Mouse (Mus musculus): ENCODE data around the gene Pus7.

The Pus7 gene

DNA sequence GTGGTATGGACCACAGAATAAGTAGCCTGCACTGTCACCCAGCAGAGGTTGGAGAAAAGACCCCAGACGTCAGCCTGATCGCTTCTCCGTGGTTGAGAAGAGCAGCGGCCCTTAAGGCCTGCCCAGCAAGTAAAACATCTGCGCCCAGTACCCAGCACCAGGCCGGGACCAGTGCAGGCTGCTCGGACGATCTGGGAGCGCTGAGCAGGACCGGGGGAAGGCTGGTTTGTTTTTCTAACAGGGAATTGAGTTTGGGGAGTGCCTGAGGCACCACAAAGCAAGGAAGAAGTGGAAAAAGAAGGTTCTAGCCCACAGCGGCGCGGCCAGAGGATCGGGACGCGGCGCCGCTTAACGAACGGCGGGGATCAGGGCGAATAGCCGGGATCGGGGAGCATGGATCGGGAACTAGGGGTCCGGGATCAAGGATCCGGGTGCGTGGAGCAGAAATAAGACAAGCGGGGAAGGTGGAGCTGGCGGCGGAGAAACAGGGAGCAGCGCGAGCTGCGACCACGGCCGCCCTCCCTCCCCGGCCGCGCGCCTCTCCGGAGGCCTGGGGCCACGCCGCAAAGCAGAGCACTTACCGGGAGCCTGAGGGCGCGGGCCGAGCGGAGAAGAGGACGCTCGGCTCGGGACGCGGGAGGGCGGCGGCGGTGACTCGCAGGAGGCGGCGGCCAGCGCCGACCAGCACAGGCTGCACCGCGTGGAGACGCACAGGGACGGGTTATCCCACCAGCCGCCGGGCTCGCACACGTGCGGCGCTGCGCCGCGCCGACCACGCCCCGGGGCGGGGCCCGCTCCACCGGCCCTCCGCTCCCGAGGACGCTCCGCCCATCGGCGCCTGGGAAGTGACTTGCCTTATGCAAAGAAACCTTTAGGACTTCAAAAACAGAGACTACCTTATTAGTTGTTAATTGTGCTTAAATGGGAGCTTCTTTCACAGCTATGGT lies at the start of gene Pus7:
Gene Pus7 (minus strand): TSS at position 781 of the 947 bp plus-strand sequence.
- peak; percentile 90 for DNase-seq

DNA sequence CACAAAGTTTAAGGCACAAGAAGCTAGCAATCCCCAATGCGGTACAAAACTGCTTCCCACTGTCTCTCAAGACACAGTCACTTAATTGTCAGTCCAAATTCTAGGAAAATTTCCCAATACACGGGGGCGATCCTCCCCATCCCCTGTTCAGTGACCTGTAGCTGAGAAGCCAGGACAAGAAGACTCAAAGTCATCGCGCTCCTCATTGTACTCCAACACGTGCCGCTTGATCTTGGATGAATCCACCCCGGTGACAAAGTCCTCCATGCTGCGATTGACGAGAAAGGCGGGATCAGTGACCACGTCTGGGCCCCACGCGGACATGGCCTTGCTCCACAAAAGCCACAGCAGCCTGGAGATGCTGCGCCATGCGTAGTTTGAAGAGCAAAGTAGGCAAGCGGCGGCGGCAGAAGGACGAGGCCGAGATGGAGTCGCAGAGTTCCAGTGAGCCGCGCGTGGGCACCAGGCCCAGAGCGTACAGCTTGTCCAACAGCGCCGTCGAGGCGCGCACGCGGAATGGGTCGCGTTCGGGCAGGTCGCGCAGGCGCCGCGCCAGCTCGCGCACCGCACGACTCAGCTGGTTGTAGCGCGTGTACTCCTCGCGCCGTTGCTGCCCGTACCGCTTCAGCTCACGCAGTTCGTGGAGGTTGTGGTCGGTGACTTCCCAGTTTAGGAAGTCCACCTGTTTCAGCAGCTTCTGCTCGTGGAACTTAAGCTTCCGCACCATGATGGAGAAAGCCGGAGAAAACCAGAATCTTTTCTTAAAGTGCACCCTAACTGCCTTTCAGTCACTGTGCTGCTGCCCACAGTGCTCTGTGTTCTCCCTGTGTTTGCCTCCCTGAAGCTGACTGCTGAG lies 47.6 kb upstream of the Pus7 start:
- DNase-seq, result peak; percentile 51

DNA sequence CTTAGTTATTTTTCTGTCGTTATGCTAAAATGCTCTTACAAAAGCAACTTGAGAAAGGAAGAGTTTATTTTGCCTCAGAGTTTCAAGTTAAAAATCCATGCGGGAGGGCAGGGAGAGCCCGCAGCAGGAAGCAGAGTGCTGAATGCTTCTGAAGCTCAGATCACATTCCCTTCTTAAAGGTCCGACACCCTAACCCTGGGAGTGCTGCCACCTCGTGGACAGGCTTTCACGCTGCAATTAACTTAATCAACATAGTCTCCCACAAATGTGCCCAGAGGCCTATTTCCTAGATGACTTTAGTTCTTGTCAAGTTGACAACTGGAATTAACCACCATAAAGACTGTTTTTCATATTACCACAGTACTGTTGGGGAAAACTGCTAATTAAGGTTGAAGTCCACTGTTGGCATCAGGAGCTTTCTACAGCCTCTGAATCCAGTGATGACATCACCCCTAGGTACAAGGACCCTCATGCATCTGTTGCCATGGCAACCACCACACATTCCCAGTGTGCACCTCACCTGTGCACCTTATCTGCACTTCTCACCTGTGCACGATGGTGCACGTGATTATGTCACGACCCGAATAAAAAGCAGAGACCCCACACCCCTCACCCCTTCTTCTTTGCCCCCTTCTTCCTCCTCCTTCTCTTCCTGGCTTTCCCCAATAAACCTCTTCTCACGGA lies 43.0 kb upstream of the Pus7 start:
- peak; percentile 79 for DNase-seq

DNA sequence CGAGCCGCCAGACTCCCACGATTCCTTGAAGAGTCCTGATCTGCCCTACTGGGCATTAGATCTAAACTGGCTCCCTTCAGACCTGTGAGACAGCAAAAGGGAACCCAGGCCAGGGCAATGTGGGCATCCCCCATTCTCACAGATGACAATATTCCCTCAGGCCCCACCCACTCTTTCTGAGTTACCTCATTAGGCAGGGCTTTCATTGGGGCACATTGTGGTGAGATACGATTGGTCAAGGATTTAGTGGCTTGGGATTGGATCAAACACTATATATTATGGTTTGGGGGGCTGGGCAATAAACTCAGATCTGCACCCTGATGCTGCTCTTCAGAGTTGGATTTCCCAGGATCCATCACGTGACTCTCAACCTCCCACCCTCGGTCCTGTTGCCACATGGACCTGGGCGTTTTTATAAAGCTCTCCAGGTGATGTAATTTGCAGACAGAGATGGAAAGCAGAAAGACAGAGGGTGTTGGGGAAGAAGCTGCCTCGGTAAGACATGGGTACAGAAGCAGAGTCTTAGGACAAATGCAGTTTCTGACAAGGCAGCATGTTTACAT lies 40.7 kb upstream of the Pus7 start:
- DNase-seq, result no peak

DNA sequence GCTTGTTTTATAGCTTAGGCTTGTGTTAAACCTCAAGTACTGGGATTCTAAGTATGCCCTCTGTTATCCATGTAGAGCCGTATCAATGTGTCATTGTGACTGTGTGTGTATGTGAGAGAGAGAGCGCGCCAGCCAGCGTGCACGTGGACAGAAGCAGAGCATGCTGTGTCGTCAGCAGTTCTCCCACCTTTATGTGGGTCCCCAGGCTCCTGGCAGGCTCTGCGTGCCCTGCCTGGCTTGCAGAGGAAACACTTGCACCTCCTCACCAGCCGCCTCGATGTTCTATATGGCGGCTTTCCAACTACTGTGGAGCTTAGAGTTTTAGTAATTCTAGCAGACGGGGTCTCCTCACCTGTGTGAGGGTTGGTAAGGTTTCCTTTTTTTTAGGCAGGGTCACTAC lies 38.8 kb upstream of the Pus7 start:
- no peak for DNase-seq

DNA sequence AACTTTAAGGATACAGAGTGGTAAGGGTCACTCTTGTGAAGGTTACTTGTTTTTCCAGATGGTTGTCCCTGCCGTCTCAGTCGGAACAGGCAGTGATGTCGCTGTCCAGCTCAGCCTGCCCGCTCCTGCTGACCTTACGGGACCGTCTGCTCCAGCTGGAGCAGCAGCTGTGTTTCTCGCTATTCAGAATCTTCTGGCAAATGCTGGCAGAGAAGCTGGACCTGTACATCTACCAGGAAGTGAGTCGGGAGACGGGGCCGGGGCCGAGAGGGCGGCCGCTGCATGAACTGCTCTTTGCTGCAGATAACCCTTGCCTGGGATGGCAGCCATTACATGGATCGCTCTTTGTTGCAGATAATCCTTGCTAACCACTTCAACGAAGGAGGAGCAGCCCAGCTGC lies 33.2 kb upstream of the Pus7 start:
- no peak for DNase-seq

DNA sequence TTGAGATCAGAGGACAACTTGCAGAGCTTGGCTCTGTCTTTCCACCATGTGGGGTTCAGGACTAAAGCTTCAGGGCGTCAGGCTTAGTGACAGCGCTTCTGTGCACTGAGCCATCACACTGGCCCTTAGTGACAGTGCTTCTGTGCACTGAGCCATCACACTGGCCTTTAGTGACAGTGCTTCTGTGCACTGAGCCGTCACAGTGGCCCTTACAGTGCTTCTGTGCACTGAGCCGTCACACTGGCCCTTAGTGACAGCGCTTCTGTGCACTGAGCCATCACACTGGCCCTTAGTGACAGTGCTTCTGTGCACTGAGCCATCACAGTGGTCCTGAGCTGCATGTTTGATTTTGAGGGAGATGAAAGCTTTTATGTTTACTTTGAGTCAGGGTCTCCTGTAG lies 31.3 kb upstream of the Pus7 start:
- DNase-seq, result no peak

DNA sequence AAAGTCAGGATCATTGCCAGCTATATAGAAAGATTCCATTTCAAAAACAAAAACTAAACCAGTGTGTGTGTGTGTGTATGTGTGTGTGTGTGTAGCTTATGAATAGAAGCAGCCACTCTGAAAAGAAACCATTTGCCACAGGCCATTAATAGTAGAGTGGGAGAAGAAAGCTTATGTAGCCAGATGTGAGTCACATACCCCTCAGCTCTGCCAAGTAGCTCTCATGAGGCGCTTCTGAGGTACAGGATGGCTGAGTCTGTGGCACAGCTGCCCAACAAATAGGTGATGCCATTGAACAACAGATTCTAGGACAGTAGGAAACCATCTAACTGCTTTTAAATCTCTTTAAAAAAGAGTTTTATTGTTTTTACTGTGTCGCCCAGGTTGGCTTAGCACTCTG lies 9.2 kb upstream of the Pus7 start:
- DNase-seq, result no peak

DNA sequence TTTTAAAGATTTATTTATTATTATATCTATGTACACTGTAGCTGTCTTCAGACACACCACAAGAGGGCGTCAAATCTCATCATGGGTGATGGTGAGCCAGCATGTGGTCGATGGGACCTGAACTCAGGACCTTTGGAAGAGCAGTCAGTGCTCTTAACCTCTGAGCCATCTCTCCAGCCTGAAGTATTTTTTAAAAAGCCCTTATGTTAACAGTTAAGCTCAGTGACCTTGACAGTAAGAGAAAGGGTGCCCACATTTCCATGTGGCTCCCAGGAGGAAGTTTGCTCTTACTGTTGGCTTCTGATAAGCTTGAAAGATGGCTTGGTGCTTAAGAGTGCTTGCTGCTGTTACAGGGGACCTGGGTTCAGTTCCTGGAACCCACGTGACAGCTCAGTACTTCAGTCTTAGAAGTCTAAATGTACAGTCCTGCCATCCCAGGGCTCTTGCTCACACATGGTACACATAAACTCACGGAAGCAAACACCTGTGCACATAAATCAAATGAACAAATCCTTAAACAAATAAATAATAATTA lies 5.6 kb upstream of the Pus7 start:
- DNase-seq, result no peak

DNA sequence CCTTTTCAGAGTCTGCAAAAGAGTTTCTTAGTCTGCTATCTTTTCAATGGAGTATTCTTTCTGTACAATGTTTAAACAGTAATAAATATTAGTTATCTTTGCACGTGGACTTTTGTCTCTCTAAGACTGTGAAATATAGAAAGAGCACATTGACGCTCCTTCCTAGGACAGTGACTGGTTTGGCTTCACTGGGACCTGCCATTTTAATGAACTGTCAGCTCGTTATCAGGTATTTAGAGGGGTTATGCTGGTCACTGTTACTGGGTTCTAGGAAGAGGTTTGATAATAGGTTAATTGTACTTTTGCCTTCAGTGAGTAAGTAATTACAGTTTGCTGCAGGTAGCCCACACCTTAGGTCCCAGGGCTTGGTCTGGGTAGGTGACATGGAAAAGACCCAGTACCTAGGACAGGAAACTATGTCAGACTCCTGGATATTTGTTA lies 4.9 kb upstream of the Pus7 start:
- no peak for DNase-seq

DNA sequence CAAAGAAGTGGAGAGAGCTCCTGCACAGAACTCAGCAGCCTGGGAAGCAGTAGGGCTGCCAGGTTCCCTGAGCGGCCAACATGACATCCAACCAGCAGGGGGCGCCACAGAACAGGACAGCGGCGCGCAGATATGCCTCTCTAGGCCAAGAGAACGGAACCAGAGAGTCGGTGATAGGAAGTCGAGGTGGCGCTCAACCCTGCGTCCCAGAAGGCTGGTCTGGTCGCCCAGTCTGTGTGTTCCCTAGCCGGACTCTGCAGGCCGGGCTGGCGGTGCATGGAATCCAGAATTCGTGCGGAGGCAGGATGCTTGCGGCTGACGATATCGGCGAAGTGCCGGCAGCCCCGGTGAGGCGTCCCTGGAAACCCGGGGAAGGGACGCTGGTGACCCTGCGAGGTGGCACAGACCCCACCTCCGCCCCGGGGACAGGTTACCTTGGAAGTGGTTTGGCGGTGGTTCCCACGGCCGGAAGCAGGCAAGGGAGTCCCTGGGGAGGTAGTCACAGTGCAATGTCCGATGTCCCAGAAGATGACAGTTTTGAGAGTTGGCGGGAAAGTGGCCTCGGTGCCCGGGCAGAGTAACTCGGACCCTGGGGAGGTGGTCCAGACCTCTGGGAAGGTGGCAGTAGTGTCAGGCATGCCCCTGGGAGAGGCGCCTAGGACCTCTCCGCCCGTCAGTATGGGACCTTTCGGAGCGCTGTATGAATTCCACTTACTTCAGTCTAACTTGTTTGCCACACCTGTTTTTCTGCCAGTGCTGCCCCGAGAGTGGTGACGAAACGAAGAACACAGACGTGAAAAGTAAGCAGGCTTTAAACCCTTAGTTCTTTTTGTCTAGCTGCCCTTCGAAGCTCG lies 4.3 kb upstream of the Pus7 start, which contains the start of gene Rint1:
Gene Rint1 (plus strand): TSS at position 176 of the 854 bp plus-strand sequence.
- peak; percentile 96 for DNase-seq

DNA sequence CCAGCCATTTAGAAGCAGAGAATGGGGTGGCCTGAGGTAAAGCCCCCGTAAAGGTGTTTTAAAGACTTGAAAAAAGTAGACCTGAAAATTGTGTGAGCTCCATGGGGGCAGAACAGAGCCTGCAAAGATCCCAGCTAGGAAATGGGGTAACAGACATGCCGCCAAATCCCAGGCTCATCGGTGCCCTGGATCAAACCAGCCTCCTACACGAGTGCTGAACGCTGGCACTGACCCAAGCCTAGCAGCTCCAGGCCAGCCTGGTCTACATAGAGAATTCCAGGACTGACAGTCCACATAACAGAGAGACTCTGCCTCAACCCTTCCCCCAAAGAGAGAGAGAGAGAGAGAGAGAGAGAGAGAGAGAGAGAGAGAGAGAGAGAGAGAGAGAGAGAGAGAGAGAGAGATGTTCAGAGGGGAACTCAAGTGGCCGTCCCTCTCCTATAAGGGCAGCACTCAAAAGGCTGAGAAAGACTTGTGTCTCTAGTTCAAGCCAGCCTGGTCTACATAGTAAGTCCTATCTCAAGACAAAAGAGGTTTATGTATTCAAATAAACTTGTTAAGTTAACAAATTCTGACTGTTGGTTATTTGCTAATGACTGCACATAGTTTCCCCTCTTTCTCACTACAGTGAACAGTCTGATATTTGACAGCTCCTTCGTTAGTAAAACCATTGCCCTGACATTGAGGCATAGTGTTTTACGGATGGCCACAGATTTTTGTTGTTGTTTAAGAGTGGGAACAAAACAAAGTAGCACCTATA lies 1.3 kb downstream of the Pus7 start:
- DNase-seq, result no peak

DNA sequence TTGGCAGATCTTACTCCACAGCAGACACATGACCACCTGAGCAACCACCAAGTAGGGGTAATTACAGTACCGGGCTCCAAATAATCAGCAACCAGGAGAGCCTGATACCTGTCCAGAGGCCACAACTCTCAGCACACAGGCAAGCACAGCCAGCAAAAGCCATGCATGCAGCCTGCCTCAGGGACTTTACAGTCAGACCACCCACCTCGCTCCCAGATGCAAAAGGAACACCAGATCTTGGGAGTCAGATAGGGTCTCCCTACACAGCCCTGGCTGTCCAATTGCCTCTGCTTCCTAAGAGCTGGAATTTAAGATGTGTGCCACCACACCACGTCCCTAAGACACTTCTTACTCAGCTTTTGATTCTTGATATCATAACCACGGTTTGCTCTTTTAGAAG lies 2.3 kb downstream of the Pus7 start:
- no peak for DNase-seq

DNA sequence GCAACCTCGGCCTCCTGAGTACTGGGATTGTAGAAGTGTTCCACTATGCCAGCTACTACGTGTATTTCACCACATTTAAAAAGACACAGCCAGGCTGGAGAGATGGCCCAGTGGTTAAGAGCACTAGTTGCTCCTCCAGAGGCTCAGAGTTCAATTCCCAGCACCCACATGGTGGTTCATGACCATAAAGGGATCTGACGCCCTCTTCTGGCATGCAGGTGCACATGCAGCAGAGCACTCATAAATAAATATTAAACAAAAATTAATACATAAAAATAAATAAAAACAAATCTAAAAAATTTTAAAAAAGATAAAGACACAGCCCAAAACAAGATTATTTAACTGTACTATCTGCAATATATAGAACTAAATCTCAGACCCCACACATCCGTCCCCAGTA lies 3.0 kb downstream of the Pus7 start:
- DNase-seq, result no peak

DNA sequence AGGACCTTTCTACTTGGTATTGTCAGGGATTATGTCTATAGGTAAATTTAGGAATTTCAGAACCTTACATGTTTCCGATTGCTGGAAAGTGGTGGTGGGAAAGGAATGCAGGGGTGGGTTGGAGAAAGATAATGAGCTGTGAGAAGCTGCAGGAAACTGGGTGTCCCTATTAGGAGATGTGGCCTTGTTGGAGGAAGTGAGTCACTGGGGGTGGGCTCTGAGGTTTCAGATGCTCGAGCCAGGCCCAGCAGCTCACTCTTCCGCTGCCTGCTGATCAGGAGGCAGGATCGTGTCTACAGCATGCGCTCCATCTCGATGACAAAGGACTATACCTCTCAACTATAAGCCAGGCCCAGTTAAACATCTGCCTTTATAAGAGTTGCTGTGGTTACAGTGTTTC lies 9.3 kb downstream of the Pus7 start:
- DNase-seq, result no peak

DNA sequence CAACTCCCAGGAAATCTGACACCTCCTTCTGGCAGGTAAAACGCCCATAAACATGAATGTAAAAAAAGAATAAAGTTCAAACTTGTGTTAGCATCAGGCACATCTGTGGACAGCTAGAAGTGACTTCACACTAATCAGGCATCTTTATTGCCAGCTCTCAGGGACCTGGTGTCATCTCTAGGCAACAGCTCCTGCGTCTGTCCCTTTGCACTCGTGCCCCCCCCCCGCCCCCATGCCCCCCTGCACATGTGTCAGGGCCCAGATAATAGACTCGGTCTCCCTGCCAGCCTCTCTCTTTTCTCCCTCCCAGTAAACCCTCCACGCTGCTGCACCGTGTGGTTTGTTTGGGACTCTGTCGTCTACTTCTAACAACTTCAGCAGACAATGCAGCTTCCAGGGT lies 12.4 kb downstream of the Pus7 start:
- no peak for DNase-seq

DNA sequence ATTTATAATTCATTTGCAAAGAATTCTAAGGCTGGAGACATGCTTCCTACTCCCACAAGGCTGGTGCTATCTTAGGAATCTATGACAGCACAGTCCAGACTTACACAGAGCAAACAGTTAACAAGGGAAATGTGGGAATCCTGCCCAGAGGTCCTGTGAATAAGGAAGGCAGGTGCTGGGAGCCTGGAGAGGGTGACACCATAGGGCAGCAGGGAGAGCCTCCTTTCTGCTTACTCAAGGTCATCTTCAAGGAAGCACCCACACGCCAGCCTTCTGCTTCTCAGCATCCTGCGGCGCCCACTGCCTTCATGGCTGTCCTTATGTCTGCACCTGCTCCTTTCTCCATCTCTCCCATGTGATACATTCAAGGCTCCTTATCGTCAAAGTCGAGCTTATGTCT lies 19.0 kb downstream of the Pus7 start:
- no peak for DNase-seq

DNA sequence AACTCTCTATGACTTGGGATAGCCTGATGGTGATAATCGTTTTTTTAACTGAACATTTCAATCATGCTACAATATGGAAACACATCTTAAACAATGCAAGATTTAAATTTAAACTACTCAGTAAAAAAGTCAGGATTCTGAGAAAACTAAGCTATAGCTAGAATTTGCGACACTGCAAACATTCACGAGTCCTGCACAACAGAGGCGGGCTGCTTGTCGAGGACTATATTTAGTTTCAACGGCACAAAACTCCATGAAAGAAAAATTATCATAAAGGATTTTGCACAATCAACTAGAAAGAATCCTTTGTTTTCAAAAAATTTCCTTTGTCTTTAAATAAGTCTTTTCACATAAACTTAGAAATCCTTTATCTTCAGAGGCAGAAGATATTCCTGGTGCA lies 21.0 kb downstream of the Pus7 start:
- DNase-seq, result no peak

DNA sequence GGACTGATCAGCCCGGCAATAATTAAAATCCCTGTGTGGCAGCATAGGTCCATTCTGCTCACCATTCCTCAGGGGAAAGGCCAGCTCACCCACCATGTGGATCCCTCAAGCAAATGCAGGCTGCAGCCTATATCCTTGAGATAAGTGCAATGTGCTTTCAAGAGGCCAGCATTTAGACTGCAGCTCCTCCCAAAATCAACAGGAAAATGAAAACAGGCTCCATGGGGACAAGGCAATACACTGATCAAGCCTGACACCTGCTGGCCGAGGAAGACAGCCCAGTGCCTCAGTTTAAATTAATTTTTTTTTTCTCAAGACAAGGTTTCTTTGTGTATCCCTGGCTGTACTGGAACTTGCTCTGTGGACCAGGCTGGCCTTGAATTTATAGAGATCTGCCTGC lies 24.9 kb downstream of the Pus7 start:
- DNase-seq, result peak; percentile 53

DNA sequence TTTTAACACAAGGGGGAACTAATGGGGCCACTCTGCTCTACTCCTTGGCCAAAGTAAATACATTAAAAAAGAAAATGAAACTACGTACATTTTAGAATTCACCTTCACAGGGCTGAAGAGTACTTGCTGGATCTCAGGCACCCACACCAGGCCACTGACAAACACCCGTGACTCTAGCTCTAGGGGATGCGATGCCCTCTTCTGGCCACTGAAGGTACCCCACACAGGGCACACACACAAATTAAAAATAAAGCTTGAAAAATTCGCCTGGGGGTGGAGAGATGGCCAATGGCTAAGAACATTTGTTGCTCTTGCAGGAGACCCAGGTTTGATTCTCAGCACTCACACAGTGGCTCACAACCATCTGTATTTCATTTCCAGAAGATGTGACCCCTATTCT lies 27.1 kb downstream of the Pus7 start:
- peak; percentile 4 for DNase-seq

DNA sequence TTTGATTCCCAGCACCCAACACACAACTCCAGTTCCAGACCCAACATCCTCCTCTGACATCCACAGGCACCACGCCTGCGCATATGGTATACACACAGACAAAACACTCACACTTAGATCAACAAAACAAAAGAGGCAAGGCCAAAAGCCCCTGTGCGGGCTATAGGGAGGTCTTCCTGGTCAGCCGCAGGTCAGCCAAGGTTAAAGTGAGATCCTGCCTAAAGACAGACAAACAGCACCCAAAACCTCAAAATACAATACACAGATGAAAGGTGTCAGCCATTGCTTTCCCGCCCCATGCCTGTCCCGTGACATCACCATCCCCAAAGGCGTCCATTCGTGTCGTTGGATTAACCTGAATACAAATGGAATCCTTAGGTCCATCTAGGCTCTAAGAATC lies 27.9 kb downstream of the Pus7 start:
- DNase-seq, result no peak

All from lung, postnatal 10 days (tissue).